Mouse (Mus musculus) liver, adult 2 months (tissue): ENCODE measurements around the gene Abhd12b.

Source experiments
- CTCF ChIP-seq: fragments of 200-500 bp; IDR thresholded peaks from 2 replicates; pipeline ENCODE4 v1.5.1; 2011; ENCODE audit warnings: low read depth, low read length, control low read depth
- POLR2A ChIP-seq: fragments of 200-500 bp; IDR thresholded peaks from 2 replicates; pipeline ENCODE4 v1.6.1; 2011; ENCODE audit warnings: low read length, control low read depth; ENCODE audit not compliant: insufficient read depth; ENCODE audit errors: extremely low read depth

DNA sequence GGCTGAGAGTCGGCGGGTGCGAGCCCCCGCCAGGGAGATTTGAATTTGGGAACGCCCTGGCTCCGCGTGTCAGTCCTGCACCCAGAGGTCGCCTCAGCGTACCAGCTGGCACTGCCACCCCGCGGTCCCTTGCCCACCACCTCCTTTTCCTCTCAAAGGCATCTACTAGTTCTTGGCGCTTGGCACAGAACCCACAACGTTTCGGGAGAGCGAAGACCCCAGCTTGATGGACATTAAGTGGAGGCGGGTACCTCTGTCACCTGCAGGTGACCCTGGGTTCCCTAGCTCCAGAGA lies 41.9 kb upstream of the Abhd12b start:
- TF ChIP-seq POLR2A (no peak), CTCF (no peak)
